Mouse (Mus musculus) 3134 (cell line): ENCODE results near the gene Sox5.

ENCODE experiments used
- DNase-seq: peaks from one replicate; pipeline ENCODE4 v3.0.0-alpha.2; 2011; ENCODE audit warnings: low spot score; ENCODE audit not compliant: insufficient read length; ENCODE audit errors: extremely low read depth

The Sox5 gene

GRCm38 (mm10) chr6:144343338-144343737 lies 438.4 kb downstream of the Sox5 start:
- no peak for DNase-seq

GRCm38 (mm10) chr6:144339554-144339953 lies 442.2 kb downstream of the Sox5 start:
- DNase-seq = no peak

DNA sequence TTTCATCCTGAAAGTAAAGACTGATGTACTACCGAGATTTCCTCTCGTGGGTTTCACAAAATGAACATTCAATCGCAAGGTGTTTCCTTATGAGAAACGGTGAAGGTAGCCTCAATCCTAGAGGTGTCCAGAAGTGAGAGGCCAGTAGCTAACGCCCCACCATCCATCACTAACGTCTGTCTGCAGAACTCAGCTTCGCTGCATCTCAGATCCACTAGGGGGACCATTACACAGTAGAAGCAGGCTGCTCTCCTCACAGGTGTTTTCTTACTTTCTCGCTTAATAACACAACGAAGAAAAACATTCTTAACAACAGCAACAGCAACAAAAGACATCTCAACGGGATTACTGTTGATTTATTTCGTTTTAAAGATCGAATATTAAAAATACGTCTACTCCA lies 442.8 kb downstream of the Sox5 start:
- no peak for DNase-seq

GRCm38 (mm10) chr6:144338221-144338620 lies 443.6 kb downstream of the Sox5 start:
- DNase-seq = no peak

GRCm38 (mm10) chr6:144337436-144337969 lies 444.3 kb downstream of the Sox5 start:
- no peak for DNase-seq

DNA sequence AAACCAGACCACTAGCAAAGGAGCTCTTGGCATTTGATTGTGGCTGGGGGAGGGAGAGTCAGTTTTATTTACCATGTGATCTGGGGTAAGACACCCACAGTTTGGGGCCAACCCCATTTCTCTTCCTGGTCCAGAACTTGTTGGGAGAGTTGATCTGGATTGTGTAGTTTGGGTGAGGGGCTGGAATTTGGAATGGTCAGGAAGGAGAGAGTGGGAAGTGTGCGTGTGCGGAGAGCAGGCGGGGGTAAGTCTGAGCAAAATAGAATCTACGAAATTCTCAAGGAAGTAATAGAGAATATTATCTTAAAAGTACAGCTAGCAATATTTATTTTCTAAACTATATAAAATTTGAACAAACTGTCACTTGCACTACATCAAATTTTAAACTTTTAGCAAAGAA lies 445.0 kb downstream of the Sox5 start:
- no peak for DNase-seq

DNA sequence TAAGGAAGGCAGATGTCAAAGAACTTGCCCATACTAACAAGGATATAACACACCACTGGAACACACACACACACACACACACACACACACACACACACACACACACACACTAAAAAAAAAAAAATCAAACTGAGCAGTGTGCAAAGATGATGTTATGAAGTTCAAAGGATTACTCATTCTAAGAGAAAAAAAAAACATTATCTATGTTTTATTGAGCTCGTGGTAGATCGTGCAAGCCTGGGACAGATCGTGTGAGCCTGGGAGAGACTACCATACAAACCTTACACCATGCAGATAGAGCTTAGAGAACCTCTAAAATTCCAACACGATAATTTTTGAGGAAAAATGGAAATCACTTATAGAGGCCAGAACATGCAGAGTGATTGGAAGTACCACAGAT lies 448.6 kb downstream of the Sox5 start:
- DNase-seq = no peak

DNA sequence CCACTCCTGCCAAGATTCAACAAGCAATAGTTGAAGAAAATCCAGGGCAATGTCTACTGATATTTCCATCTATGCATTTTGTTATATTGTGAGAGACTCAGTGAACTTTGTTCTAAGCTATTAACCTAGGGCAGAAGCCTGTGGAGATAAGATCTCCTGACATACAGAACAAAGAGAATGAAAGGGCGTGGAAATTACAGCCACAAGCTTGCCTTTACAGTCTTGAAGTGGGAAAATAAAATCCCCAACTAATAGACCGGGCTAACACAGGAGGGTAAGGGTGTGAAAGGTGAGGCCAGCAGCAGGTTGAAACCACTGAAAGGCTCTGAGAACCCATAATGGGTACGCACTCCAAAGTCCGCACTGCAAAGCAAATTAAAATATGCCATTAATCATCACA lies 449.8 kb downstream of the Sox5 start:
- DNase-seq = no peak

- DNase-seq = peak; percentile 51
These were observed 452.4 kb downstream of the Sox5 start for GRCm38 (mm10) chr6:144329311-144329930.

GRCm38 (mm10) chr6:144328779-144329178 lies 453.0 kb downstream of the Sox5 start:
- no peak for DNase-seq

- DNase-seq = no peak
These were observed 455.0 kb downstream of the Sox5 start for GRCm38 (mm10) chr6:144326817-144327216.

DNA sequence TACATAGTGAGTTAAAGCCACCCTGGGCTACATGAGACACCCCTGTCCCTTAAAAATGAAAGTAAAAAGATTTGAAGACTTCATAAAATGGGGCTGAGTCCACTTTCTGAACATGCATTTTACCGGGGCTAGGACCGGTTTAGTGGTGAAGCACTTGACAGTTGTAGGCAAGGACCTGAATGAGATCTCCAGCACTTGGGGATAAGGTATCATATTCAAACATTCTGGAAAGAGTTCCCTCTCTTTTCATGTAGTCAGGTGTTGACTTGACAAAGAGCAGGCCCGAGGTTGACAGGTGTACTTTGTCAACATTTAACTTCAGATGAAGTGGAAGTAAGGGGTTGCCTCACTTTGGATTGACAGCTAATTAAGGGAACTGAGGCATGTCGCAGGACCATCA lies 458.4 kb downstream of the Sox5 start:
- no peak for DNase-seq

GRCm38 (mm10) chr6:144322297-144323047 lies 459.3 kb downstream of the Sox5 start:
- no peak for DNase-seq

DNA sequence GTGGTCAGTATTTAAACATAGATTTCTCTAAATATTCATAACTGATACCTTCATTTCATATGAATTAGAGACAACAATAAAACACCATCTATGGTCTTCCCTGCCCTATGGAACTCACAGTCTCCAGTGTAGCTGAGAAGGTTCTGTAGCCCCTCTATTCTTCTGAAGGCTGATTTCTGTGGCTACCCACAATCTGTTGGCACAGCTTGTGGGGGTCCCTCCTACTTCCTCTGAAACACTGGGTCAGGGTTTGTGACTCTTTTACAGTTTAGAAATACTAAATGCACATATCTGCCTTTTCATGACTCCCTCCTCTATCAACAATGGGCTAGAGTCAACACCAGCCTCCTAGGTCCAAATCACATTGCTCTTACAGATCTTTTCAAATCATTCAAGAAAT lies 461.4 kb downstream of the Sox5 start:
- DNase-seq = no peak

GRCm38 (mm10) chr6:144319717-144320116 lies 462.1 kb downstream of the Sox5 start:
- DNase-seq = no peak

- no peak for DNase-seq
These were observed 468.7 kb downstream of the Sox5 start for GRCm38 (mm10) chr6:144312781-144313754.

GRCm38 (mm10) chr6:144312282-144312780 lies 469.4 kb downstream of the Sox5 start:
- no peak for DNase-seq

DNA sequence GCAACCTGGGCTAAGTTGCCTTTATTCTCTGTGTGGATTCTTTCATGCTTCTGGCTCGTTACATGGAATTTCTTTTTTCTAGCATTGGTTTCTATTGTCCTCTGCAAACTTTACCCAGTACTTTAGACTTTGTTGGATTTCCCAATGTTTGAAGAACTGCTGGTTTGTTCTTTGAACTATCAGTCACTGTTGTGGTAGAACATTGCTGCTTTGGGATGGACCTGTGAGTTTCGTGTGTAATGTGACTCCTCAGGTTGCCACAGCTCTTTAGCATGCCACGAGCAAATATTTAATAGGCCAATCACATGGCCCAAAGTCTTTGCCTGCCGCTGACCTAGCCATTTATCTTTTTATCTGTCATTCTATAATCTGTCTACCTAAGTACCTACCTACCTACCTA lies 470.0 kb downstream of the Sox5 start:
- DNase-seq = no peak

DNA sequence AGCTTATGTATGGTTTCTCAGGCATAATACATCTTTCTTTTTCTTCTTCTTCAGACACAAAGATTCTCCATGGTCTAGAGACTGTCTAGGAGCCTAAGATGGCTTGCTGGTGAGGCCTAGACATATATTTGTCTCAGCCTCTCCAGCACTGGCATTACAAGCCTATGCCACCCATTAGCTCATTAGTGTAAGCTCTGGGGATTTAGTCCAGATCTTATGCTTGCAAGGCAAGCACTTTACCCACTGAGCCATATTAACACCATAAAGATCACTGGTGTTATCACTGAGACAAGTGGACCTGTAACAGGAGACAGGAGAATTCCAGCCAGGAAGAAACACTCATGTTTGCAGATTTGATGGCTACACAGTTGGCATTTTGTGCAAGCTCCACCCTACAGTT lies 472.6 kb downstream of the Sox5 start:
- no peak for DNase-seq

DNA sequence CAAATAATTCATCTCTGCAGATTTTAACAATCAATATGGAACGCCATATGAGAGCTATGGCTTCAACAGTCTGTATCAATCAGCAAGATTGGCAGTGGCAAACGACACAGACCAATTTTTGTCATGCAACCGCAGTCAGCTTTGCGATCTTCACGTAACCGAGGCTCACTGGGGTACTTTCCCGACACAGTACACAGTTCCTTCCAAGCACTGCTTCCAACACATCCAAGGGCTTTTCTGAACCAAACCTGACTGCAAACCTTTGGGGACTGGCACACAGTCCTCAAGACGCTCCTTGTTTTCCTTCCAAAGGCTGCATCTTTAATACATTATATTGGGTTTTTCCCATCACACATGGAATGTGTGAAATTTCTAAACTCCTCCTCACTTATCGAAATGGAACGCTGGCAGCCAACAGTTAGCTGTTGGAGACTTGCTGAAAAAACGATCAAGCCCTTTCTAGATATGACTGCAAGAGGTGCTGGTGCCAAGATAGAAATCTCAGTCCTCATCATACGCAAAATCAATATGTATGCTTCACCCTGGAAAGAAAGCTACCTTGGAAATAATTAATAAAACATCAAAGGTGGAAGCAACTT lies 474.1 kb downstream of the Sox5 start:
- no peak for DNase-seq
